Mouse (Mus musculus) 3T3-L1 (cell line): ENCODE results near the gene Dctn2.
A peak's percentile ranks its signal among the peaks of the same experiment; 100 is the strongest.

Source experiments
- DNase-seq: peaks from one replicate; pipeline ENCODE4 v3.0.0-alpha.2; 2015; ENCODE audit warnings: low read depth, low spot score

Gene Dctn2

GRCm38 (mm10) chr10:127266112-127267091, at the start of gene Dctn2:
Gene Dctn2 (plus strand): TSS chr10:127266368.
- DNase-seq = peak; percentile 98

- DNase-seq = no peak
Measured at GRCm38 (mm10) chr10:127216456-127216855, 49.7 kb upstream of the Dctn2 start.

- no peak for DNase-seq
Measured at GRCm38 (mm10) chr10:127217177-127217576, 49.0 kb upstream of the Dctn2 start.

DNA sequence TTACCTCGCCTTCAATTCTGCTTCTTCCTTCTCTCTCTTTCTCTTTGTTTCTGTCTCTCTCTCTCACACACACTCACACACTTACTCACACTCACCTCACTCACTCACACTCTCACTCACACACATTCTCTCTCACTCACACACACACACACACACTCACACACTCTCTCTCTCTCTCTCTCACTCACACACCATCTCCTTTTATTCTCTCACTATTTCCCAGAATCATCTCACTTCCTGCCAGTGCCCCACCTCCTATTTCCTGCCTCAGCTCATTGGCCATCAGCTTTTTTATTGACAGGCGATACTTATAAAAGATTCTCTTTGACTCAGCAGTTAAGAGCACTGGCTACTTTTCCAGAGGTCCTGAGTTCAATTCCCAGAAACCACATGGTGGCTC, 47.8 kb upstream of the Dctn2 start:
- no peak for DNase-seq

DNA sequence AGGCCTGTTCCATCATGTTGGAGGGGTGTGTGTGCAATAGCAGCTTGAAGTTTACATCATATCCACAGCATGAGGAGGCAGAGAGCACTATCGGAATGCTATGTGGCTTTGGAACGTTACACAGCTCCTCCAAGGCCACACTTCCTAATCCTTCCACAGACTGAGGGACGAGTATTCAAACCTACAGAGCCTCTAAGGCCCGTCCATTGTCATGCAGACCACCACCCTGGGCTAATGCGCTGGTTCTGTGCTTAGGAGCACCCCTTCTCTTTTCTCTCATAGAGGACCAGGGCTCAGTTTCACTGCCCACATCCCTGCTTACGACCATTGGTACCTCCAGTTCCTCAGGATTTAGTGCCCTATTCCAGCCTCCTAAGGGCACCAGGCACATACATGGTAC, 41.0 kb upstream of the Dctn2 start:
- no peak for DNase-seq

GRCm38 (mm10) chr10:127225732-127226131, 40.4 kb upstream of the Dctn2 start:
- DNase-seq = no peak

GRCm38 (mm10) chr10:127226318-127226895, 39.8 kb upstream of the Dctn2 start:
- peak; percentile 51 for DNase-seq

- no peak for DNase-seq
Measured at GRCm38 (mm10) chr10:127227163-127227562, 39.0 kb upstream of the Dctn2 start.

DNA sequence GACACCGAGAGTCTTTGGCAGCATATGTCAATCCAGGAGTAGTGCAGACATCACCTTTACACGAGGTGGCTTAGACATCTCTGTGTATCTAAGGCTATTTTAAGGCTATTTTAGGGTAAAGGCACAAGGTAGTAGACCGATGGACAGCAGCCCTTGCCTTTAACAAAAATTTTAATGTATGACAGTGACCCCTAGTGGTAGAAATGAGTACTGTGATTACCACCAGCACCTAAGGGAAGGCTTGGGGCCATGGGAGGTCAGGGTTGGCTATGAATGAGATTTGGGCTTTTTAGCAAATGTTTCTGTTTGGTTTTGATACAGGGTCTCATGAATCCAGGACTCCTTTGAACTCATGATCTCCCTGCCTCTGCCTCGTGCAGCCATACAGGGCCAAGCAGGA, 37.3 kb upstream of the Dctn2 start:
- DNase-seq = peak; percentile 87

DNA sequence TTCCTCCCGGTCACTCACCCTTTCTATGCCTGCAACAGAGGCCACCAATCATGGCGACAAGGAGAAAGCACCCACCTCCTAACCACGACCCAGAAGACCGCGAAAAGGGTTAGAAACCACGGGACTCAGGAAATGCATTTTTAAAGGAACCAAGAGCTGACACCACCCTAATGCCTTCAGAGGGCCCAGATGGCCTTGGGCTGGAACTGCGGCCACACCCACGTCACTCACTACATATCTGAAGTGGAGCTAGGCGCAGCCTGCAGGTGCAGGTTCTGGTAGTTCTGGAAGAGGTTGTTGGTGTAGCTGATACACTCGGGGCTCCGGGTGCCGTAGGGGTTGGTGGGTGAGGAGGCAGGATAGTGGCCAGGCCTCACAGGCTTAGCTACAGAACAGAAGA, 35.5 kb upstream of the Dctn2 start:
- no peak for DNase-seq

GRCm38 (mm10) chr10:127231741-127232140, 34.4 kb upstream of the Dctn2 start:
- DNase-seq = no peak

GRCm38 (mm10) chr10:127233141-127233540, 33.0 kb upstream of the Dctn2 start:
- DNase-seq = no peak

- no peak for DNase-seq
Measured at GRCm38 (mm10) chr10:127236541-127236940, 29.6 kb upstream of the Dctn2 start.

GRCm38 (mm10) chr10:127238241-127238824, 27.8 kb upstream of the Dctn2 start:
- DNase-seq = no peak

DNA sequence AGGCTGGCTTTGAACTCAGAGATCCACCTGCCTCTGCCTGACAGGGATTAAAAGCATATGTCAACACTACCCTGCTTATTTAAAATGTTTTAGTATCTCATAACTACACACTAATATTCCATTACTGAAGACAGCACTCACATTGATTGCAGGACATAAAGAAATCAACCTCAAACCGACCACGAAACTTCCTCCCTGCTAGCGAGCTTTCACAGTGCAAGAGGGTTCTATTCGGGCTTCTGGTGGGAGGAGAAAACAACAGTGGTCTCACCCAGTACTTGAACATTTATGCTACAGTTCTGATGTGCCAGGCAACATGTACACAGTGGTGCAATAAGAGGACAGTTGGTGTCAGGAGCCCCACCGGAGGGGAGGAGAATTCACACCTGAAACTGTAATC, 15.4 kb upstream of the Dctn2 start:
- no peak for DNase-seq

DNA sequence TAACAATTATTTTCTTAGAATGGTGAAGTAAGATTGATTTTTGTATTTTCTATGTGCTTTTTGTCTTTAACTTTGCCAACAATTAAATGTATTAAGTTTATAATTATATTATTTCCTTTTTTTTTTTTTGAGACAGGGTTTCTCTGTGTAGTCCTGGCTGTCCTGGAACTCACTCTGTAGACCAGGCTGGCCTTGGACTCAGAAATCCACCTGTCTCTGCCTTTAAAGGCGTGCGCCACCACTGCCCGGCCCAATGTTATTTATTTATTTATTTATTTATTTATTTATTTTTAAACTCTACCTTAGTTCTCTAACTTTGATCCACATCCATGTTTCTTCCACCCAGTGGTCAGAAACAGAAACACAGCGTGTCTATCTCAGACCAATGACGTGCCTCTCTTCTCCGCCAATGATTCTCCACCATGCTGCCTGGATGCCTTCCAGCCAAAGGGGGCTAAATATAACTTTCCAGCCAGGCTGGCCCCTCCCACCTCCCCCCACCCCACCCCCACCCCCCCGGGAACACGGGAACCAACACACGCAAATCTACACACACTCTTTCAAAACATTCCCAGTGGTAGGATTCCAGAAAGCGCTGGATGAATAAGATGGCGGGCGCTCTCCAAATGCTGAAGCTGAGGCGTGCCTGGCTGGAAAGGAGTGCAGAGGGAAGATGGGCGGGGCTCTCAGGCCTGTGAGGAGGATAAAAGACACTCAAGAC, 10.4 kb upstream of the Dctn2 start:
- peak; percentile 72 for DNase-seq

- no peak for DNase-seq
Measured at GRCm38 (mm10) chr10:127257790-127258189, 8.4 kb upstream of the Dctn2 start.

- no peak for DNase-seq
Measured at GRCm38 (mm10) chr10:127258489-127258888, 7.7 kb upstream of the Dctn2 start.

DNA sequence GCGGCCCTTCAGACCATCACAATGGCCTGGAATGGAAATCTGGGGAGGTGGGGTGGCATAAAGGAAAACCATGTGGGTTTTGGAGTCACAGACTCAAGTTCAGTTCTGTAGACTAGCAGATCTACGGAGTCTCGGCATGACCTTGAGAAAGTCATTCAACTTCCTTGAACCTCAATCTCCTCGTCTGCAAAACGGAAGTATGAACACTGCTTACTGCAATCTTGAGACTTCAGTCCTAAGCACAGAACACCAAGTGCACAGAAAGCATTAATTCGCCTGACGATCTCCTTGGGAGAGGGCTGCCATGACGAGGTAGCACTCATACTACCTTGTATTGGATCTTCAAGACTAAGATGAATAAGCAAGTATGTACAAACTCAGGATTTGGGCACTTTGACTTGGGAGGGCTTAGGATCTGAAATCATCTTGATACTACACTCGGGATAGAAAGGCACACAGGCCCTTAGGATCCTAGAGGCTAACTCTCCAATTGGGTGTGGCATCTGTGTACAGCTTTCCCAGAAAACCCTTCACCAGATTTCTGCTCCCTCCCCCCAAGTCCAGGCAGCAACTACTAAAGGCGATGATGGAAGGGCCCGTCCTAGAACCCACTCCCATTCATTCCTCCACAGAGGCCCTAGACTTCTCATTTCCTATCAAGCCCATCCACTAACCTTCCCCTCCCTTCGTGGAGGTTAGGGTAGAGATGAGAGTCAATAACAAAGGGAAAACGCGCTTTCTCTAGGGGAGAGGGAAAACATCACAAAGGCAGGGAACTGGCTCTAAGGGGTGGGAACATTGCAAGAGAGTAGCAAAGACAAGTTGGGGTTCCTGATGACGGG, 4.2 kb upstream of the Dctn2 start:
- no peak for DNase-seq

DNA sequence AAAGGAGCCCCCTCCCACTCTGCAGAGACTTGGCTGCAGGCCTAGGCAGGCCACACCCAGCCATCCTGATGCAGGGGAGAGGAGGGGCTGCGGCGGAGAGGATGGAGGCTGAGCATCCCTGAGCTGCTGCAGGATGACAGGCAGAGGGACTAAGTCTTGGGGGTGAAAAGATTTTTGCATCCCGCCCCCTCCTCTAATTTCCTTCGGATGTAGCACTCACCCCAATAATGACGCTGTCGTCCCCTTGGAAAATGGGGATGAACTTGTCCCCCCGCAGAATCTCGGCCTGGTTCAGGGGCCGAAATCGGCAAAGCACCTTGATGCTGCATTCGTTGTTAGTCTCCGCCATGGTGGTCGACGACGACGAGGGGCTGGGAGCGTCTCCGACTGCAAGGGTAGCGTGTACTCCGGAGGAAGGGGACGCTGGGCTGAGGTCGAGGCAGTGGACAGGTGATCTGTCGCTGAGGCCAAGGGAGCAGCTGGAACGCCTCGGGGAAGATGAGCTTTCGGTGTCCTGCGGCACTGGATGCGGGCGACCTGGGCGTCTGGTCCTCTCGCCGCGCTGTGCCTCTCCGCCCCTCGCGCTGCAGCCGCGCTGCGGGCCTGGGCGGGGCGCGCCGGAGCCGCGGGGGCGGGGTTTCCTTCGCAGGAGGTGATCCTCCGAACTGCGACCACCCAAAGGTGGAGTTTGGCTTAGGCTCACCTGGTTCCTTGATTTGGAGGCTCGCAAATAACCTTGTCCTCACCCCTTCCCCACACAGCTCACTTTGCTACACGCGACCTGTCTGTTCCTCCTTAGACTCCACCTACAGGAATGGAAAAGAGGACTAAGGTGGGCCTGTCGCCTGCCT, 3.4 kb upstream of the Dctn2 start, which contains the start of gene Kif5a:
Gene Kif5a, minus strand, starts transcription at position 801 of the 851 bp plus-strand sequence.
- DNase-seq = no peak
